Mouse (Mus musculus) Patski (cell line): ENCODE results near the gene Mrrf. TPM values are rescaled to one million over a fixed set of nuclear protein-coding genes. Genes with fewer than 3 reads are reported as not detected.
A peak's percentile ranks its signal among the peaks of the same experiment; 100 is the strongest.
"Not testable (repeated sequence)": the region's sequence is repeated elsewhere in the genome, so short reads cannot be mapped to it uniquely, and the experiment has no call there.

Source experiments
- ATAC-seq: fragments of 100-300 bp; one replicate; pipeline ENCODE4 v1.8.0; 2021
- CTCF ChIA-PET: fragments of 350-600 bp; sonication (Branson Sonifier 250); formaldehyde crosslinking; loops from one replicate; lab custom pipeline; 2022; ENCODE audit warnings: inconsistent platforms; lab: Charles Lee
- POLR2A ChIA-PET: fragments of 350-600 bp; sonication (Branson Sonifier 250); formaldehyde crosslinking; loops from one replicate; lab custom pipeline; 2022; ENCODE audit warnings: antibody characterized with exemption, inconsistent platforms; lab: Charles Lee
- DNase-seq: peaks from one replicate; pipeline ENCODE4 v3.0.0-alpha.2; 2011; ENCODE audit warnings: low read depth, low spot score
- H3K27me3 ChIP-seq: fragments of 371-371 bp; one replicate; pipeline ENCODE4 v1.5.1; 2021
- CTCF ChIP-seq: fragments of 100-300 bp; IDR thresholded peaks from one replicate; pipeline ENCODE4 v1.5.1; 2021
- in situ Hi-C: fragments of 300-500 bp; cut with MboI; formaldehyde crosslinking; loops from 3 replicates; pipeline ENCODE4 v1.11.1; 2018; ENCODE audit warnings: low pct_unique_long_range_greater_than_20kb, mixed read lengths
- polyA plus RNA-seq: library from polyadenylated mRNA; unstranded; gene quantifications from one replicate; pipeline ENCODE4 v1.2.3, GENCODE M21; 2021

Gene Mrrf
- polyA plus RNA-seq, 1 experiment from 2014 or later, result 31.1 TPM

GRCm38 (mm10) chr2:36127973-36128372 is 8.2 kb upstream of the Mrrf start:
- in situ Hi-C loops, result no loop called here
- CTCF ChIA-PET, result no interaction called here
- POLR2A ChIA-PET, result no interaction called here
- no peak for TF ChIP-seq CTCF
- no peaks in the 10 kb centered on the region for H3K27me3 ChIP-seq
- ATAC-seq (no peak), DNase-seq (no peak)

GRCm38 (mm10) chr2:36129051-36129450 is 7.1 kb upstream of the Mrrf start:
- TF ChIP-seq CTCF, result no peak
- ChIA-PET CTCF (no interaction called here), POLR2A (interaction anchor here (0.7 to 0.8 kb wide), 2 partner anchors 23 to 52 kb away, joined by 4 to 6 read pairs; partner anchors contain the start of gene Lhx6)
- no peaks in the 10 kb centered on the region for H3K27me3 ChIP-seq
- ATAC-seq (no peak), DNase-seq (no peak)
- in situ Hi-C loops, result no loop called here

- no peak for ATAC-seq
- peak; percentile 3 for DNase-seq
- TF ChIP-seq CTCF, result no peak
- ChIA-PET POLR2A (interaction anchor here (1.0 to 1.4 kb wide), 4 partner anchors 9 to 47 kb away, joined by 3 to 5 read pairs (median 3); no protein-coding TSS in a partner anchor), CTCF (interaction anchor here (1.0 to 1.9 kb wide), 6 partner anchors 16 to 152 kb away, joined by 3 to 5 read pairs (median 4); no protein-coding TSS in a partner anchor)
- H3K27me3 ChIP-seq, result no peaks in the 10 kb centered on the region
- in situ Hi-C loops, result no loop called here
Measured at GRCm38 (mm10) chr2:36135887-36136286, 302 bp upstream of the Mrrf start.

GRCm38 (mm10) chr2:36139096-36139495 is 2.9 kb downstream of the Mrrf start:
- ChIA-PET POLR2A (no interaction called here), CTCF (no interaction called here)
- ATAC-seq (no peak), DNase-seq (no peak)
- TF ChIP-seq CTCF, result no peak
- H3K27me3 ChIP-seq, result no peaks in the 10 kb centered on the region
- in situ Hi-C loops, result no loop called here

GRCm38 (mm10) chr2:36148876-36149365 is 12.7 kb downstream of the Mrrf start:
- CTCF ChIA-PET, result interaction anchor here (4.5 kb wide), 1 partner anchor 9 kb away, joined by 16 read pairs; no protein-coding TSS in a partner anchor
- DNase-seq (no peak), ATAC-seq (no peak)
- H3K27me3 ChIP-seq, result no peaks in the 10 kb centered on the region
- in situ Hi-C loops, result no loop called here
- no peak for TF ChIP-seq CTCF
- POLR2A ChIA-PET, result no interaction called here

GRCm38 (mm10) chr2:36152401-36152800 is 16.2 kb downstream of the Mrrf start:
- in situ Hi-C loops, result not testable (repeated sequence)

GRCm38 (mm10) chr2:36157461-36157860 is 21.3 kb downstream of the Mrrf start:
- H3K27me3 ChIP-seq, result no peaks in the 10 kb centered on the region
- ATAC-seq, result no peak
- DNase-seq, result no peak
- ChIA-PET POLR2A (interaction anchor here (1.5 kb wide), 1 partner anchor 13 kb away, joined by 3 read pairs; no protein-coding TSS in a partner anchor), CTCF (interaction anchor here (0.9 to 4.1 kb wide), 7 partner anchors 10 to 57 kb away, joined by 3 to 16 read pairs (median 3); no protein-coding TSS in a partner anchor)
- no peak for TF ChIP-seq CTCF
- in situ Hi-C loops, result no loop called here

More at GRCm38 (mm10) chr2:36152401-36152800, 16.2 kb downstream of the Mrrf start:
- H3K27me3 ChIP-seq, POLR2A ChIA-PET, DNase-seq, ATAC-seq: not testable (repeated sequence)
- CTCF ChIA-PET, result interaction anchor here (1.2 kb wide), 1 partner anchor 18 kb away, joined by 3 read pairs; no protein-coding TSS in a partner anchor

- DNase-seq, result no peak
- in situ Hi-C loops, result no loop called here
- CTCF ChIA-PET, result interaction anchor here (1.1 to 4.1 kb wide), 2 partner anchors 9 to 12 kb away, joined by 3 to 16 read pairs; no protein-coding TSS in a partner anchor
Measured at GRCm38 (mm10) chr2:36159336-36159735, 23.1 kb downstream of the Mrrf start.

GRCm38 (mm10) chr2:36167990-36168618 is 31.9 kb downstream of the Mrrf start:
- H3K27me3 ChIP-seq, result no peaks in the 10 kb centered on the region
- no peak for TF ChIP-seq CTCF
- DNase-seq (no peak), ATAC-seq (no peak)
- in situ Hi-C loops, result no loop called here
- POLR2A ChIA-PET, result interaction anchor here (1.2 kb wide), 1 partner anchor 49 kb away, joined by 3 read pairs; no protein-coding TSS in a partner anchor
- CTCF ChIA-PET, result interaction anchor here (0.9 to 1.7 kb wide), 2 partner anchors 9 to 11 kb away, joined by 3 to 8 read pairs; no protein-coding TSS in a partner anchor

More at GRCm38 (mm10) chr2:36159336-36159735, 23.1 kb downstream of the Mrrf start:
- POLR2A ChIA-PET, result no interaction called here
- ATAC-seq, result no peak
- TF ChIP-seq CTCF, result no peak
- no peaks in the 10 kb centered on the region for H3K27me3 ChIP-seq

GRCm38 (mm10) chr2:36169176-36169575 is 33.0 kb downstream of the Mrrf start:
- DNase-seq, result peak; percentile 33
- TF ChIP-seq CTCF, result no peak
- no peaks in the 10 kb centered on the region for H3K27me3 ChIP-seq
- POLR2A ChIA-PET, result interaction anchor here (1.0 to 1.2 kb wide), 2 partner anchors 44 to 47 kb away, joined by 3 read pairs; no protein-coding TSS in a partner anchor
- ATAC-seq, result peak; percentile 82
- in situ Hi-C loops, result no loop called here
- CTCF ChIA-PET, result interaction anchor here (0.9 to 1.3 kb wide), 3 partner anchors 11 to 15 kb away, joined by 3 to 6 read pairs (median 3); no protein-coding TSS in a partner anchor
